Mouse (Mus musculus) C2C12 (cell line): ENCODE results near the gene Oas1c. TPM values are rescaled to one million over a fixed set of nuclear protein-coding genes. Genes with fewer than 3 reads are reported as not detected.
A peak's percentile ranks its signal among the peaks of the same experiment; 100 is the strongest.

Source experiments
- H3K27me3 ChIP-seq: one replicate; pipeline ENCODE4 v1.6.1; 2011; ENCODE audit not compliant: control insufficient read depth, insufficient read depth, insufficient read length
- H3K36me3 ChIP-seq: one replicate; pipeline ENCODE4 v1.6.1; 2011; ENCODE audit not compliant: control insufficient read depth, insufficient read depth
- H3K4me3 ChIP-seq: one replicate; pipeline ENCODE4 v1.5.1; 2011; ENCODE audit warnings: mild to moderate bottlenecking, control low read depth; ENCODE audit not compliant: poor library complexity, insufficient read depth, severe bottlenecking
- H3K79me2 ChIP-seq: one replicate; pipeline ENCODE4 v1.6.1; 2011; ENCODE audit not compliant: control insufficient read depth, insufficient read depth
- H3K79me3 ChIP-seq: one replicate; pipeline ENCODE4 v1.6.1; 2011; ENCODE audit warnings: low read depth, control low read depth
- H3ac ChIP-seq: one replicate; pipeline ENCODE3; 2011; ENCODE audit warnings: low read depth; ENCODE audit not compliant: control insufficient read depth, insufficient read length
- CEBPB ChIP-seq: IDR thresholded peaks from one replicate; pipeline ENCODE4 v1.6.1; 2011; ENCODE audit warnings: low read depth, mild to moderate bottlenecking, control low read depth, moderate library complexity
- CTCF ChIP-seq: IDR thresholded peaks from one replicate; pipeline ENCODE4 v1.5.1; 2011; ENCODE audit not compliant: control insufficient read depth, insufficient read depth, insufficient read length
- FOSL1 ChIP-seq: IDR thresholded peaks from one replicate; pipeline ENCODE4 v1.8.0; 2011; ENCODE audit warnings: mild to moderate bottlenecking, low read length; ENCODE audit not compliant: poor library complexity, insufficient read depth, severe bottlenecking
- MAX ChIP-seq: IDR thresholded peaks from one replicate; pipeline ENCODE4 v1.6.1; 2011; ENCODE audit warnings: mild to moderate bottlenecking, control low read depth
- MYOD1 ChIP-seq: IDR thresholded peaks from one replicate; pipeline ENCODE4 v1.6.1; 2011; ENCODE audit warnings: low read depth; ENCODE audit not compliant: control insufficient read depth, insufficient read length
- MYOG ChIP-seq: IDR thresholded peaks from one replicate; pipeline ENCODE4 v1.6.1; 2011; ENCODE audit not compliant: control insufficient read depth, insufficient read length; ENCODE audit errors: extremely low read depth
- USF1 ChIP-seq: IDR thresholded peaks from one replicate; pipeline ENCODE4 v1.6.1; 2011; ENCODE audit warnings: low read depth, mild to moderate bottlenecking, control low read depth, moderate library complexity
- polyA plus RNA-seq: library from polyadenylated mRNA; unstranded; fragments of >200 nt; fragmentation: generic; extraction: Trizol; gene quantifications from one replicate; pipeline ENCODE4 v1.2.1, GENCODE M21; 2012; ENCODE audit warnings: missing spikeins

The Oas1c gene
- polyA plus RNA-seq, 1 experiment: 0.07 TPM

DNA sequence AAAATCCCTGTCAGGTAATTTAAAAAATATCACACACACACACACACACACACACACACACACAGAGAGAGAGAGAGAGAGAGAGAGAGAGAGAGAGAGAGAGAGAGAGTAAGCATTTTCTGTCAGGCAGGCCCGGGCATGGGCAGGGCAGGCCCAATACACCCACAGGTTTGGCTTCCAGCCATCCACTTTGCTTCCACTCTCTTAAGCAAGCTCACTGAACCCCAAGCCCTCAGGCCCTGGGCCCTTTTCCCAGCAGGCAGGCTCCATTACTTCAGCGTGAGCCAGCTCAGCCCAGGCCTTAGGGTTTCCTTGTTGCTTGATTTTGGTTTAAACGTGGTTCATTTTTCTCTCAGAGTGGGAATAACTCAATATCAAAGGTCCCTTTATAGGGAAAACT, 32.4 kb upstream of the Oas1c start:
- Histone ChIP-seq H3K36me3 (no peaks in the 10 kb centered on the region), H3K79me2 (no peaks in the 10 kb centered on the region), H3ac (no peak overlapping the region), H3K4me3 (no peak overlapping the region), H3K27me3 (peaks cover 10% of the 10 kb centered on the region), H3K79me3 (no peaks in the 10 kb centered on the region)
- no peak for TF ChIP-seq FOSL1
- no peak for TF ChIP-seq MYOG
- TF ChIP-seq USF1: no peak
- TF ChIP-seq CEBPB: no peak
- no peak for TF ChIP-seq CTCF
- TF ChIP-seq MYOD1: no peak
- no peak for TF ChIP-seq MAX

DNA sequence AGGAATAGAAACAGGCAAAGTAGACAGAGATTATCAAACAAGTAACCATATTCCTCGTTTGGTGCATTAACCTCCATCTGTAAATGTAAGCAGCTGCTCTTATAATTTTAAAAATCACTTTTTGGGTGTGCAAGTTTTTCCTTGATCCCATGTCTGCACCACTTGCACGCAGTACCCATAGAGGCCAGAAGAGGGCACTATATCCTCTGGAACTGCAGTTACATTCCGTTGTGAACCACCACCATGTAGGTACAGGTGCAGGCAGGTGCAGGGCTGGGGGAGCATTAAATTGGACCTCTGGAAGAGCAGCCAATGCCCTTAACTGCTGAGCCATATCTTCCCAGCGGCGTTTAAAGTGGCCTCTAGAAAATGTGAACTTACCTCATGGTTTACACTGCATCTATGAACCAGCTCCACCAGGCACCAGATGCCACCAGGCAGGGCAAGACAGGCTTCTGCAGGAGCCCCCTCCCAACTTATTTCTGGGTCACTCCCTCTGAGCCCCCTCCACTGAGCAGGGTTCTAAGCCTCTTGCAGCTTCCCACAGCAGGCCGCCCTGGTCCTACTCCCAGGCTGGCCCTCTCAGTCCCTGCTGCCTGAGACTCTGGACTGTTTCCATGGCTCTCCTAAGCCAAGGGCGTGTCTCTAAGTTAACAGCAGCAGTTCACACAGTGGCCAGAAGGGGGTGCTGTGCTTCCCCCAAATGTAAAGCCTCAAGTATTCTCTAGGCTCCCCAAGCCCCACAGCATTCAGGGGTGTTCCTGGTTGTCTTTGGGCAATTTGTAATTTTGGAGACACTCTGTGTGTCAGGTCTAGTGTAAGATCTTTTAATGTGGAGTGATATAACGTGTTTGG, 24.6 kb upstream of the Oas1c start:
- no peaks in the 10 kb centered on the region for H3K79me2 ChIP-seq
- no peaks in the 10 kb centered on the region for H3K36me3 ChIP-seq
- no peaks in the 10 kb centered on the region for H3K27me3 ChIP-seq
- peak; percentile 13 for TF ChIP-seq CTCF
- TF ChIP-seq MYOD1: no peak
- no peak overlapping the region for H3ac ChIP-seq
- no peak overlapping the region for H3K4me3 ChIP-seq
- no peaks in the 10 kb centered on the region for H3K79me3 ChIP-seq

DNA sequence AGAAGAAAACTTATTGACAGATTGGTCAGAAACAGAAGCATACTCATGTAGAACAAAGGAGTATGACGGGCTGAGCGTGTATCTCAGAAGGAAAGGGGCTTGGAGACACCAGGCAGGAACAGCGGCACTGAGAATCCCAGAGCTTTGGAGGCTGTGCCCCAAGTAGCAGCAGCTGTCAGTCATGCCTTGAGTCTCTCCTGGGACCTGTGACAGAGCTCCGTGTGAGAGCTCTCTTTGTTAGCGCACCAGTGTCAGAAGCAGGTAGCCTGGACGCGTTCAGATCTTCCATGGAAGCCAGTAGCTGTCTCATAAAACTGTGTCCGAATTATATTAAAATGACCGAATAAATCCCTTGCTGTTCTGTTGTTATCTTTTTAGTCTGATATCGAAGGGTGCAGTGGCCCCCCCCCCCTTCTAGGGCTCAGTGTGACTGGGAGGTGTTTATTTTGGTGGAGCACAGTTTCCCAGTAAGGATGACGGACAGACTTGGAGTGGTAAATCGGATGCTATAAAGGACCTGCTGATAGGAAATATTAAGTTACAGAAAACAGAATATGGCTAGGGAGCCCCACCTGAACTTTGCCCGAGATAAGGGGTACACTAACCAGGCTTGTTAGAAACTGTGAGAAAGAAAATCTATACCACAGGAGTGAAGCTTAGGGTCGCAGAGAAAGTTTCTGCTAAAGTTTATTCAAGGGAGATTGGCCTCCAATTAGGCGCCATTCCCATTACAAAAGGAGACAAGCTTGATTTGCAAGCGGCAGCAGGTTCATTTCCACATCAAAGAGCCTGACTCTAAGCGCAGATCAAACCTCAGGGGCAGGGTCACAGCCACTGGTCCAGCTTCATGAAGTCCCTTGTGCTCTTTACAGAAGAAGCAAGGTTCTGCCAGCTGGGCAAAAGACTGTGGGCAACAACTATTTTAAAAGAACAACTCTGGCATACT, 21.3 kb upstream of the Oas1c start:
- no peak overlapping the region for H3K4me3 ChIP-seq
- H3K79me3 ChIP-seq: no peaks in the 10 kb centered on the region
- H3K27me3 ChIP-seq: no peaks in the 10 kb centered on the region
- TF ChIP-seq MYOG (no peak), FOSL1 (no peak), USF1 (no peak), CEBPB (no peak), CTCF (no peak), MYOD1 (no peak), MAX (no peak)
- no peak overlapping the region for H3ac ChIP-seq
- H3K79me2 ChIP-seq: no peaks in the 10 kb centered on the region
- no peaks in the 10 kb centered on the region for H3K36me3 ChIP-seq

DNA sequence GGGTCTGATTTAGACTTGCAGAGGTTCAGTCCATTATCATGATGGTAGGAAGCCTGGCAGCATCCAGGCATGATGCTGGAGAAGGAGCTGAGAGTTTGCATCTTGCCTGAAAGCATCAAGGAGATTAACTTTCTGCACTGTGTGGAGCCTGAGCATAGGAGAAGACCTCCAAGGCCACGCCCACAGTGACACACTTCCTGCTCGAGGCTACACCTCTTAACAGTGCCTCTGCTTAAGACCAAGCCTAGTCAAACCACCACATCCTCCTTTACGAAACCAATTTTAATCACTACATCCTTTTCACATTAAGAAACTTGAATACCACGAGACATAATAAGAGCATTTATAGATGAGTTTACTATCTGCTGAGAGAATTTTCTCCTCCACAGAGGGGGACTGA, 18.7 kb upstream of the Oas1c start:
- Histone ChIP-seq H3K36me3 (no peaks in the 10 kb centered on the region), H3K4me3 (no peak overlapping the region), H3ac (no peak overlapping the region), H3K79me3 (no peaks in the 10 kb centered on the region), H3K27me3 (no peaks in the 10 kb centered on the region), H3K79me2 (no peaks in the 10 kb centered on the region)
- TF ChIP-seq MYOD1 (no peak), MYOG (no peak), MAX (no peak), FOSL1 (no peak), CEBPB (no peak), USF1 (no peak), CTCF (no peak)

DNA sequence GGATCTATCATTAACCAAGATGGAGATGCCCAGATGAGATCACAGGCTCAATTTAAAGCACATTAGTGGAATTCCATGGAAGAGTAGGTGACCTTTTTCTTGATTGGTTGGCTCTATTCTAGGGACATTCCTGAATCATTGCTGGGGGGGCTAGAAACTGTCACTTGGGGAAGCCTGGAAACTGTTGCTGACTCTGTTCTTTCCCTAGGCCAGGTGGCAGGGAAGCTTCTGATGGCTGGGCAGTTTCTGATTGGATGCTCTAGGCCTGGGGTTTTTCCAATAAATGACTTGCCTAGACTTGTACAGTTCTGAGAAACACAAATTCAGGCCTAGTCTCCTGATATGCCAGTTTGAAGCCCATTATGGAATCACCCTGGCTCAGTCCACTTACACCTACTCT, 6.7 kb upstream of the Oas1c start:
- Histone ChIP-seq H3K79me2 (no peaks in the 10 kb centered on the region), H3K36me3 (no peaks in the 10 kb centered on the region), H3K4me3 (no peak overlapping the region), H3ac (no peak overlapping the region), H3K79me3 (no peaks in the 10 kb centered on the region), H3K27me3 (no peaks in the 10 kb centered on the region)
- TF ChIP-seq CEBPB (no peak), MYOG (no peak), FOSL1 (no peak), USF1 (no peak)
